Mouse (Mus musculus): ENCODE results near the gene Glrx5.

The Glrx5 gene

GRCm38 (mm10) chr12:105073708-105074107 is 41.2 kb downstream of the Glrx5 start:
- DNase-seq (ENCODE audit: low read depth) = peak; percentile 42

GRCm38 (mm10) chr12:105075496-105075895 is 43.0 kb downstream of the Glrx5 start:
- no peak for DNase-seq (ENCODE audit: low read depth)

GRCm38 (mm10) chr12:105076511-105076910 is 44.0 kb downstream of the Glrx5 start:
- DNase-seq (ENCODE audit: low read depth) = no peak

- no peak for DNase-seq (ENCODE audit: low read depth)
These were observed 44.7 kb downstream of the Glrx5 start for GRCm38 (mm10) chr12:105077232-105077631.

- DNase-seq (ENCODE audit: low read depth) = no peak
These were observed 51.7 kb downstream of the Glrx5 start for GRCm38 (mm10) chr12:105084171-105084570.

- DNase-seq (ENCODE audit: low read depth) = no peak
These were observed 52.3 kb downstream of the Glrx5 start for GRCm38 (mm10) chr12:105084816-105085215.

GRCm38 (mm10) chr12:105085296-105085695 is 52.8 kb downstream of the Glrx5 start:
- DNase-seq (ENCODE audit: low read depth) = no peak

GRCm38 (mm10) chr12:105086781-105087180 is 54.3 kb downstream of the Glrx5 start:
- no peak for DNase-seq (ENCODE audit: low read depth)

GRCm38 (mm10) chr12:105087353-105087752 is 54.9 kb downstream of the Glrx5 start:
- no peak for DNase-seq (ENCODE audit: low read depth)

- DNase-seq (ENCODE audit: low read depth) = no peak
These were observed 56.7 kb downstream of the Glrx5 start for GRCm38 (mm10) chr12:105089231-105089630.

- no peak for DNase-seq (ENCODE audit: low read depth)
These were observed 59.1 kb downstream of the Glrx5 start for GRCm38 (mm10) chr12:105091604-105092003.

All from induced T-regulatory cell, adult 2 months (primary cell).